Mouse (Mus musculus): Measurements from ENCODE around the gene Trpm6. TPM values are rescaled to one million over a fixed set of nuclear protein-coding genes. Genes with fewer than 3 reads are reported as not detected.

Trpm6 gene
- polyA plus RNA-seq, 1 experiment from 2014 or later: 0.11 TPM

- Histone ChIP-seq H3K9ac (ENCODE audit: low read length) (no peak overlapping the region), H3K4me2 (ENCODE audit: low read length) (no peak overlapping the region), H3K4me3 (ENCODE audit: low read depth, low read length) (no peak overlapping the region), H3K36me3 (ENCODE audit: control insufficient read depth, insufficient read depth, low read length) (no peaks in the 10 kb centered on the region), H3K4me1 (replicated peaks; ENCODE audit: control insufficient read depth, insufficient read depth, low read length) (no peaks in the 10 kb centered on the region), H3K27me3 (replicated peaks; ENCODE audit: control insufficient read depth, insufficient read depth, low read length) (no peaks in the 10 kb centered on the region), H3K9me3 (ENCODE audit: control insufficient read depth, low read length) (no peaks in the 10 kb centered on the region), H3K27ac (ENCODE audit: low read depth) (no peak overlapping the region)
- ATAC-seq (replicated peaks; ENCODE audit: low FRiP score, low TSS enrichment, low read depth) (no peak), DNase-seq (ENCODE audit: low spot score) (no peak)
Observed at GRCm38 (mm10) chr19:18757191-18757590, 7.4 kb downstream of the Trpm6 start.

- Histone ChIP-seq H3K4me3 (ENCODE audit: low read depth, low read length) (no peak overlapping the region), H3K36me3 (ENCODE audit: control insufficient read depth, insufficient read depth, low read length) (no peaks in the 10 kb centered on the region), H3K9me3 (ENCODE audit: control insufficient read depth, low read length) (no peaks in the 10 kb centered on the region), H3K27ac (ENCODE audit: low read depth) (no peak overlapping the region), H3K4me1 (replicated peaks; ENCODE audit: control insufficient read depth, insufficient read depth, low read length) (no peaks in the 10 kb centered on the region), H3K9ac (ENCODE audit: low read length) (no peak overlapping the region), H3K4me2 (ENCODE audit: low read length) (no peak overlapping the region), H3K27me3 (replicated peaks; ENCODE audit: control insufficient read depth, insufficient read depth, low read length) (no peaks in the 10 kb centered on the region)
- 57% methylated on average over 4 of the region's 4 CpGs for WGBS
- DNase-seq (ENCODE audit: low spot score): no peak
- no peak for ATAC-seq (replicated peaks; ENCODE audit: low FRiP score, low TSS enrichment, low read depth)
Observed at GRCm38 (mm10) chr19:18757706-18758105, 7.9 kb downstream of the Trpm6 start.

GRCm38 (mm10) chr19:18758269-18758668, 8.5 kb downstream of the Trpm6 start:
- no peak overlapping the region for H3K4me3 ChIP-seq (ENCODE audit: low read depth, low read length)
- no peak overlapping the region for H3K27ac ChIP-seq (ENCODE audit: low read depth)
- H3K4me1 ChIP-seq (replicated peaks; ENCODE audit: control insufficient read depth, insufficient read depth, low read length): no peaks in the 10 kb centered on the region
- 37% methylated on average over 6 of the region's 6 CpGs for WGBS
- no peak overlapping the region for H3K9ac ChIP-seq (ENCODE audit: low read length)
- no peaks in the 10 kb centered on the region for H3K36me3 ChIP-seq (ENCODE audit: control insufficient read depth, insufficient read depth, low read length)
- DNase-seq (ENCODE audit: low spot score): no peak
- H3K9me3 ChIP-seq (ENCODE audit: control insufficient read depth, low read length): no peaks in the 10 kb centered on the region
- ATAC-seq (replicated peaks; ENCODE audit: low FRiP score, low TSS enrichment, low read depth): no peak
- H3K4me2 ChIP-seq (ENCODE audit: low read length): no peak overlapping the region
- H3K27me3 ChIP-seq (replicated peaks; ENCODE audit: control insufficient read depth, insufficient read depth, low read length): no peaks in the 10 kb centered on the region

GRCm38 (mm10) chr19:18758916-18759315, 9.1 kb downstream of the Trpm6 start:
- H3K4me3 ChIP-seq (ENCODE audit: low read depth, low read length): no peak overlapping the region
- no peaks in the 10 kb centered on the region for H3K27me3 ChIP-seq (replicated peaks; ENCODE audit: control insufficient read depth, insufficient read depth, low read length)
- H3K4me1 ChIP-seq (replicated peaks; ENCODE audit: control insufficient read depth, insufficient read depth, low read length): no peaks in the 10 kb centered on the region
- DNase-seq (ENCODE audit: low spot score) (no peak), ATAC-seq (replicated peaks; ENCODE audit: low FRiP score, low TSS enrichment, low read depth) (no peak)
- WGBS: 64% methylated on average over 9 of the region's 9 CpGs
- no peak overlapping the region for H3K4me2 ChIP-seq (ENCODE audit: low read length)
- H3K27ac ChIP-seq (ENCODE audit: low read depth): no peak overlapping the region
- no peaks in the 10 kb centered on the region for H3K9me3 ChIP-seq (ENCODE audit: control insufficient read depth, low read length)
- H3K9ac ChIP-seq (ENCODE audit: low read length): no peak overlapping the region
- H3K36me3 ChIP-seq (ENCODE audit: control insufficient read depth, insufficient read depth, low read length): no peaks in the 10 kb centered on the region

- Histone ChIP-seq H3K4me1 (replicated peaks; ENCODE audit: control insufficient read depth, insufficient read depth, low read length) (no peaks in the 10 kb centered on the region), H3K36me3 (ENCODE audit: control insufficient read depth, insufficient read depth, low read length) (no peaks in the 10 kb centered on the region), H3K4me3 (ENCODE audit: low read depth, low read length) (no peak overlapping the region), H3K27ac (ENCODE audit: low read depth) (no peak overlapping the region), H3K4me2 (ENCODE audit: low read length) (no peak overlapping the region), H3K9me3 (ENCODE audit: control insufficient read depth, low read length) (no peaks in the 10 kb centered on the region), H3K27me3 (replicated peaks; ENCODE audit: control insufficient read depth, insufficient read depth, low read length) (no peaks in the 10 kb centered on the region), H3K9ac (ENCODE audit: low read length) (no peak overlapping the region)
- ATAC-seq (replicated peaks; ENCODE audit: low FRiP score, low TSS enrichment, low read depth): no peak
- 77% methylated on average over 5 of the region's 5 CpGs for WGBS
- no peak for DNase-seq (ENCODE audit: low spot score)
Observed at GRCm38 (mm10) chr19:18766399-18766798, 16.6 kb downstream of the Trpm6 start.

- DNase-seq (ENCODE audit: low spot score) (no peak), ATAC-seq (replicated peaks; ENCODE audit: low FRiP score, low TSS enrichment, low read depth) (no peak)
- Histone ChIP-seq H3K27ac (ENCODE audit: low read depth) (no peak overlapping the region), H3K9ac (ENCODE audit: low read length) (no peak overlapping the region), H3K36me3 (ENCODE audit: control insufficient read depth, insufficient read depth, low read length) (no peaks in the 10 kb centered on the region), H3K4me2 (ENCODE audit: low read length) (no peak overlapping the region), H3K4me1 (replicated peaks; ENCODE audit: control insufficient read depth, insufficient read depth, low read length) (no peaks in the 10 kb centered on the region), H3K4me3 (ENCODE audit: low read depth, low read length) (no peak overlapping the region), H3K9me3 (ENCODE audit: control insufficient read depth, low read length) (no peaks in the 10 kb centered on the region), H3K27me3 (replicated peaks; ENCODE audit: control insufficient read depth, insufficient read depth, low read length) (no peaks in the 10 kb centered on the region)
- WGBS: 67% methylated on average over 1 of the region's 1 CpGs
Observed at GRCm38 (mm10) chr19:18771048-18771447, 21.3 kb downstream of the Trpm6 start.

GRCm38 (mm10) chr19:18771561-18771960, 21.8 kb downstream of the Trpm6 start:
- ATAC-seq (replicated peaks; ENCODE audit: low FRiP score, low TSS enrichment, low read depth): no peak
- Histone ChIP-seq H3K4me3 (ENCODE audit: low read depth, low read length) (no peak overlapping the region), H3K4me1 (replicated peaks; ENCODE audit: control insufficient read depth, insufficient read depth, low read length) (no peaks in the 10 kb centered on the region), H3K36me3 (ENCODE audit: control insufficient read depth, insufficient read depth, low read length) (no peaks in the 10 kb centered on the region), H3K9me3 (ENCODE audit: control insufficient read depth, low read length) (no peaks in the 10 kb centered on the region), H3K9ac (ENCODE audit: low read length) (no peak overlapping the region), H3K27me3 (replicated peaks; ENCODE audit: control insufficient read depth, insufficient read depth, low read length) (no peaks in the 10 kb centered on the region), H3K4me2 (ENCODE audit: low read length) (no peak overlapping the region), H3K27ac (ENCODE audit: low read depth) (no peak overlapping the region)
- DNase-seq (ENCODE audit: low spot score): no peak
- 78% methylated on average over 1 of the region's 1 CpGs for WGBS

GRCm38 (mm10) chr19:18772888-18773488, 23.2 kb downstream of the Trpm6 start:
- H3K4me1 ChIP-seq (replicated peaks; ENCODE audit: control insufficient read depth, insufficient read depth, low read length): no peaks in the 10 kb centered on the region
- no peak for DNase-seq (ENCODE audit: low spot score)
- H3K4me3 ChIP-seq (ENCODE audit: low read depth, low read length): no peak overlapping the region
- ATAC-seq (replicated peaks; ENCODE audit: low FRiP score, low TSS enrichment, low read depth): no peak
- H3K27me3 ChIP-seq (replicated peaks; ENCODE audit: control insufficient read depth, insufficient read depth, low read length): no peaks in the 10 kb centered on the region
- 82% methylated on average over 5 of the region's 5 CpGs for WGBS
- H3K27ac ChIP-seq (ENCODE audit: low read depth): no peak overlapping the region
- H3K9me3 ChIP-seq (ENCODE audit: control insufficient read depth, low read length): no peaks in the 10 kb centered on the region
- no peak overlapping the region for H3K4me2 ChIP-seq (ENCODE audit: low read length)
- H3K36me3 ChIP-seq (ENCODE audit: control insufficient read depth, insufficient read depth, low read length): no peaks in the 10 kb centered on the region
- H3K9ac ChIP-seq (ENCODE audit: low read length): no peak overlapping the region

GRCm38 (mm10) chr19:18774085-18774484, 24.3 kb downstream of the Trpm6 start:
- no peaks in the 10 kb centered on the region for H3K27me3 ChIP-seq (replicated peaks; ENCODE audit: control insufficient read depth, insufficient read depth, low read length)
- no peak overlapping the region for H3K4me3 ChIP-seq (ENCODE audit: low read depth, low read length)
- no peaks in the 10 kb centered on the region for H3K9me3 ChIP-seq (ENCODE audit: control insufficient read depth, low read length)
- H3K9ac ChIP-seq (ENCODE audit: low read length): no peak overlapping the region
- 34% methylated on average over 1 of the region's 1 CpGs for WGBS
- DNase-seq (ENCODE audit: low spot score) (no peak), ATAC-seq (replicated peaks; ENCODE audit: low FRiP score, low TSS enrichment, low read depth) (no peak)
- H3K36me3 ChIP-seq (ENCODE audit: control insufficient read depth, insufficient read depth, low read length): no peaks in the 10 kb centered on the region
- no peak overlapping the region for H3K4me2 ChIP-seq (ENCODE audit: low read length)
- H3K4me1 ChIP-seq (replicated peaks; ENCODE audit: control insufficient read depth, insufficient read depth, low read length): no peaks in the 10 kb centered on the region
- H3K27ac ChIP-seq (ENCODE audit: low read depth): no peak overlapping the region

Data from intestine, embryonic 14.5 days (tissue).